Mouse (Mus musculus): ENCODE results near the gene Tmem150c. TPM values are rescaled to one million over a fixed set of nuclear protein-coding genes. Genes with fewer than 3 reads are reported as not detected.
A peak's percentile ranks its signal among the peaks of the same experiment; 100 is the strongest.

Gene Tmem150c
- 10 to 100 TPM; 12.9 to 18.4 TPM for total RNA-seq (2021)
- long read RNA-seq, experiment 1, partial matches to known transcripts, result 1 of 15 reads
- long read RNA-seq, experiment 1, other reads (novel, unspliced or antisense), result 12 of 15 reads
- long read RNA-seq, experiment 2, partial matches to known transcripts, result 0 of 8 reads
- long read RNA-seq, experiment 2, other reads (novel, unspliced or antisense), result 7 of 8 reads

GRCm38 (mm10) chr5:100159638-100159973 is at the start of gene Tmem150c:
Tmem150c (minus strand) TSS chr5:100159808.
- DNase-seq, result no peak

GRCm38 (mm10) chr5:100209093-100209492 is 49.5 kb upstream of the Tmem150c start:
- DNase-seq, result no peak

GRCm38 (mm10) chr5:100206675-100207074 is 47.1 kb upstream of the Tmem150c start:
- DNase-seq, result no peak

- DNase-seq, result no peak
These were observed 46.0 kb upstream of the Tmem150c start for GRCm38 (mm10) chr5:100205519-100206189.

GRCm38 (mm10) chr5:100200805-100201204 is 41.2 kb upstream of the Tmem150c start:
- DNase-seq, result no peak

GRCm38 (mm10) chr5:100200296-100200695 is 40.7 kb upstream of the Tmem150c start:
- DNase-seq, result no peak

GRCm38 (mm10) chr5:100199092-100199853 is 39.7 kb upstream of the Tmem150c start:
- DNase-seq, result no peak

- DNase-seq, result no peak
These were observed 37.9 kb upstream of the Tmem150c start for GRCm38 (mm10) chr5:100197476-100197875.

GRCm38 (mm10) chr5:100196854-100197431 is 37.3 kb upstream of the Tmem150c start:
- no peak for DNase-seq

GRCm38 (mm10) chr5:100196397-100196796 is 36.8 kb upstream of the Tmem150c start:
- no peak for DNase-seq

GRCm38 (mm10) chr5:100191438-100192190 is 32.0 kb upstream of the Tmem150c start:
- no peak for DNase-seq

GRCm38 (mm10) chr5:100187035-100187901 is 27.7 kb upstream of the Tmem150c start:
- DNase-seq, result no peak

GRCm38 (mm10) chr5:100186618-100187017 is 27.0 kb upstream of the Tmem150c start:
- no peak for DNase-seq

- DNase-seq, result no peak
These were observed 26.3 kb upstream of the Tmem150c start for GRCm38 (mm10) chr5:100185895-100186294.

- no peak for DNase-seq
These were observed 21.4 kb upstream of the Tmem150c start for GRCm38 (mm10) chr5:100181011-100181410.

GRCm38 (mm10) chr5:100178781-100179165 is 19.2 kb upstream of the Tmem150c start:
- DNase-seq, result no peak

GRCm38 (mm10) chr5:100178122-100178780 is 18.6 kb upstream of the Tmem150c start:
- DNase-seq, result no peak

- no peak for DNase-seq
These were observed 17.9 kb upstream of the Tmem150c start for GRCm38 (mm10) chr5:100177547-100177946.

GRCm38 (mm10) chr5:100176096-100176495 is 16.5 kb upstream of the Tmem150c start:
- no peak for DNase-seq

- DNase-seq, result no peak
These were observed 16.0 kb upstream of the Tmem150c start for GRCm38 (mm10) chr5:100175582-100175981.

- DNase-seq, result peak; percentile 41
These were observed 12.5 kb upstream of the Tmem150c start for GRCm38 (mm10) chr5:100172104-100172503.
